Mouse (Mus musculus) heart, postnatal 0 days (tissue): Measurements from ENCODE around the gene Pds5a. TPM values are rescaled to one million over a fixed set of nuclear protein-coding genes. Genes with fewer than 3 reads are reported as not detected.

Experiments
- ATAC-seq: fragments of 200-750 bp; cut with Nextera tagmentation; 2 replicates; pipeline ENCODE4 v1.8.0; 2017; ENCODE audit warnings: low read depth, moderate number of reproducible peaks, moderate library complexity; ENCODE audit not compliant: insufficient read depth
- DNase-seq: peaks from one replicate; pipeline ENCODE4 v3.0.0-alpha.2; 2016; ENCODE audit warnings: low spot score
- H3K27ac ChIP-seq: fragments of 300-500 bp; sonication (generic); 2 replicates; pipeline ENCODE4 v1.5.1; 2014; ENCODE audit warnings: low read depth, mild to moderate bottlenecking
- H3K27me3 ChIP-seq: fragments of 300-500 bp; sonication (generic); 2 replicates; pipeline ENCODE4 v1.6.1; 2014; ENCODE audit warnings: low read length, mixed read lengths; ENCODE audit not compliant: control insufficient read depth, insufficient read depth
- H3K36me3 ChIP-seq: fragments of 300-500 bp; sonication (generic); replicated peaks from 2 replicates; pipeline ENCODE4 v1.6.1; 2014; ENCODE audit warnings: low read length, mixed read lengths; ENCODE audit not compliant: control insufficient read depth, insufficient read depth
- H3K4me1 ChIP-seq: fragments of 300-500 bp; sonication (generic); 2 replicates; pipeline ENCODE4 v1.6.1; 2014; ENCODE audit warnings: antibody characterized with exemption; ENCODE audit not compliant: control insufficient read depth, insufficient read depth
- H3K4me2 ChIP-seq: fragments of 300-500 bp; sonication (generic); 2 replicates; pipeline ENCODE4 v1.6.1; 2014; ENCODE audit warnings: low read depth, mild to moderate bottlenecking, low read length, moderate library complexity
- H3K4me3 ChIP-seq: fragments of 300-500 bp; sonication (generic); 2 replicates; pipeline ENCODE4 v1.5.1; 2014; ENCODE audit warnings: low read depth, low read length
- H3K9ac ChIP-seq: fragments of 300-500 bp; sonication (generic); replicated peaks from 2 replicates; pipeline ENCODE4 v1.6.1; 2014; ENCODE audit warnings: low read depth, low read length, mixed read lengths
- H3K9me3 ChIP-seq: fragments of 300-500 bp; sonication (generic); replicated peaks from 2 replicates; pipeline ENCODE4 v1.6.1; 2016; ENCODE audit warnings: low read length; ENCODE audit not compliant: control insufficient read depth
- CTCF ChIP-seq: IDR thresholded peaks from 2 replicates; pipeline ENCODE4 v1.5.1; 2016; ENCODE audit warnings: antibody characterized with exemption, control low read depth, low read depth
- EP300 ChIP-seq: IDR thresholded peaks from 2 replicates; pipeline ENCODE4 v1.6.1; 2016; ENCODE audit warnings: antibody characterized with exemption, low read depth
- WGBS: fragments of 180-500 bp; shearing (Covaris S2); extraction: QIAGEN DNeasy Blood & Tissue Kit; methylation state at CpG from one replicate; pipeline ENCODE4 v1.1.7; 2014; 5-methylcytosine and 5-hydroxymethylcytosine counted together
- polyA plus RNA-seq: library from polyadenylated mRNA; unstranded; fragments of >200 nt; fragmentation: Nextera tagmentation; extraction: Ambion mirVana; gene quantifications from 2 replicates; pipeline ENCODE4 v1.2.1, GENCODE M21; 2015
- total RNA-seq: library from RNA; depleted of rRNA; stranded (reverse); fragments of >200 nt; gene quantifications from 2 replicates; pipeline ENCODE4 v1.2.3, GENCODE M21; 2014; ENCODE audit warnings: low replicate concordance

Pds5a gene
- total and polyA plus RNA-seq, 2 experiments from 2014 or later: 15.4 to 91.3 TPM

GRCm38 (mm10) chr5:65610541-65610940, 87.5 kb downstream of the Pds5a start:
- no peak overlapping the region for H3K4me2 ChIP-seq
- no peaks in the 10 kb centered on the region for H3K4me1 ChIP-seq
- H3K27ac ChIP-seq: no peak overlapping the region
- no peaks in the 10 kb centered on the region for H3K9me3 ChIP-seq
- WGBS: 83% methylated on average over 4 of the region's 4 CpGs
- H3K36me3 ChIP-seq: peaks cover 51% of the 10 kb centered on the region
- no peak for ATAC-seq
- no peak overlapping the region for H3K4me3 ChIP-seq
- no peak overlapping the region for H3K9ac ChIP-seq
- no peak for TF ChIP-seq CTCF
- no peak for TF ChIP-seq EP300
- H3K27me3 ChIP-seq: no peaks in the 10 kb centered on the region
- no peak for DNase-seq

GRCm38 (mm10) chr5:65609769-65610168, 88.3 kb downstream of the Pds5a start:
- no peak overlapping the region for H3K9ac ChIP-seq
- H3K36me3 ChIP-seq: peaks cover 44% of the 10 kb centered on the region
- TF ChIP-seq EP300: no peak
- 86% methylated on average over 5 of the region's 5 CpGs for WGBS
- no peak overlapping the region for H3K27ac ChIP-seq
- ATAC-seq: no peak
- no peaks in the 10 kb centered on the region for H3K4me1 ChIP-seq
- no peaks in the 10 kb centered on the region for H3K27me3 ChIP-seq
- DNase-seq: no peak
- H3K4me2 ChIP-seq: no peak overlapping the region
- H3K9me3 ChIP-seq: no peaks in the 10 kb centered on the region
- no peak overlapping the region for H3K4me3 ChIP-seq

GRCm38 (mm10) chr5:65606820-65607219, 91.3 kb downstream of the Pds5a start:
- Histone ChIP-seq H3K27ac (no peak overlapping the region), H3K4me1 (no peaks in the 10 kb centered on the region), H3K9me3 (no peaks in the 10 kb centered on the region), H3K4me3 (no peak overlapping the region), H3K4me2 (no peak overlapping the region), H3K36me3 (peaks cover 27% of the 10 kb centered on the region), H3K9ac (no peak overlapping the region), H3K27me3 (no peaks in the 10 kb centered on the region)
- WGBS: 96% methylated on average over 1 of the region's 1 CpGs
- no peak for ATAC-seq
- no peak for DNase-seq
- TF ChIP-seq EP300 (no peak), CTCF (no peak)

- DNase-seq (no peak), ATAC-seq (no peak)
- H3K36me3 ChIP-seq: peaks cover 35% of the 10 kb centered on the region
- 0 out of 2 replicates have a peak, but pooled peaks cover 6% of the 10 kb centered on the region for H3K4me1 ChIP-seq
- no peak overlapping the region for H3K4me2 ChIP-seq
- WGBS: 90% methylated on average over 7 of the region's 7 CpGs
- no peaks in the 10 kb centered on the region for H3K9me3 ChIP-seq
- H3K27ac ChIP-seq: no peak overlapping the region
- H3K9ac ChIP-seq: no peak overlapping the region
- TF ChIP-seq CTCF (no peak), EP300 (no peak)
- no peak overlapping the region for H3K4me3 ChIP-seq
- no peaks in the 10 kb centered on the region for H3K27me3 ChIP-seq
Observed at GRCm38 (mm10) chr5:65599681-65600080, 98.4 kb downstream of the Pds5a start.

GRCm38 (mm10) chr5:65592421-65592820, 105.7 kb downstream of the Pds5a start:
- peaks cover 43% of the 10 kb centered on the region for H3K36me3 ChIP-seq
- WGBS: 87% methylated on average over 2 of the region's 2 CpGs
- no peaks in the 10 kb centered on the region for H3K9me3 ChIP-seq
- ATAC-seq (no peak), DNase-seq (no peak)
- TF ChIP-seq EP300 (no peak), CTCF (no peak)
- no peaks in the 10 kb centered on the region for H3K27me3 ChIP-seq
- no peak overlapping the region for H3K9ac ChIP-seq
- no peak overlapping the region for H3K27ac ChIP-seq
- H3K4me3 ChIP-seq: no peak overlapping the region
- H3K4me1 ChIP-seq: 0 out of 2 replicates have a peak, but pooled peaks cover 7% of the 10 kb centered on the region
- H3K4me2 ChIP-seq: no peak overlapping the region

GRCm38 (mm10) chr5:65590199-65590598, 107.9 kb downstream of the Pds5a start:
- DNase-seq: no peak
- WGBS: 75% methylated on average over 1 of the region's 1 CpGs
- no peak overlapping the region for H3K27ac ChIP-seq
- H3K9ac ChIP-seq: no peak overlapping the region
- 0 out of 2 replicates have a peak, but pooled peaks cover 6% of the 10 kb centered on the region for H3K4me1 ChIP-seq
- H3K9me3 ChIP-seq: no peaks in the 10 kb centered on the region
- TF ChIP-seq CTCF: no peak
- TF ChIP-seq EP300: no peak
- no peak overlapping the region for H3K4me2 ChIP-seq
- H3K4me3 ChIP-seq: no peak overlapping the region
- ATAC-seq: no peak
- peaks cover 33% of the 10 kb centered on the region for H3K36me3 ChIP-seq
- H3K27me3 ChIP-seq: no peaks in the 10 kb centered on the region
